ENCODE assay signal across 1 mouse cellular context in the genomic region with DNA sequence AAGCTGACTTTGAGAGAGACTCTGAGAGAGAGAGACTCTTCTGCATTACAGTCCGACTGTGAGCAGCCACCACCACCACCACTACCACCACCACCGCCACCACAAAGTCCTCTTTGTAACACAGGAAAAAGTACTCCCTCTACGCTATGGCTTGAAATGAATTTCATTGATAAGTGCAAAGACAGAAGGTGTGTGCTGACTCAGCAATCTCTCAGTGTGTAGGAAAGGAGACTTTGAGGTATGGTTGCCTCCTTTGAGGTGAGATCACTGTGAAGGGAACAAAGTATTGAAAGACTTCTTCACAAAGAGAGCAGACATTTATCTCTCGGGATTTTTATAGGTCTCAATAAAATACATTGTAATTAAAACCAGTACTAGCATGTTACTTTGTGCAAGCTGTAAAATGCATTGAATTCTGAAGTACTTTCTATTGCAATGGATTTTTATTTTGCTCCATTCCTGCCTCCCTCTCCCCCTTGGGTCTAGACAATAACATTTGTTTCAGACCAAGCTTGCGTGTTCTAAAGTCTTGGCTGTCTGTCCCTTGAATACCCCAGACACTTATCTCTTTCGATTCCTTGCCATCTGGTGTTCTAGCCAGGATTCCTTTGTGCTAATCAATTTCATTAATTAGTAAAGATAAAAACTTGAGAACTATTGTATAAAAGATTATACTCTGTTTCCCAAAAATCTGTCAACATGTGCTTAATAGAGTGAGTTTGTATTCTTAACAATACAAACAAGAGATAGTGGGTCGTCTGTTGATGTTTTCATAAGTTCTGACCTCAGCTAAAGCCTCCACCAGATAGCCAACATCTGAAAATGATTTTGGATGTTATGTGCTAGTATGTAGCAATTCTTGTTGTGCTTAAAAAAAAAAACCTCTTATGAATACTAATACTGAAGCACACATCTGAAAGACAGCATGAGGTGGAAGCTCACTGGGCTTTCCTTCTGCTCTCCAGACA.
TF ChIP-seq lines count a peak whose summit lies in the region.

No protein-coding gene starts in this region.

TF ChIP-seq in CH12.LX, 34 proteins besides CTCF, POLR2A, EP300 and RAD21:
- no peak for TF ChIP-seq SIN3A (IDR thresholded peaks at IDR 0.05; ENCODE audit: low read length)
- no peak for TF ChIP-seq MAZ (IDR thresholded peaks at IDR 0.05; ENCODE audit: low read depth, low read length)
- peak; percentile 87 for TF ChIP-seq MAFK (IDR thresholded peaks at IDR 0.05; ENCODE audit: insufficient replicate concordance, low read length)
TF ChIP-seq in CH12.LX: peak in this region for 1.
